ENCODE assay signal across 24 mouse cellular contexts in genomic region chr9:68957793-68958192, GRCm38 (mm10).
"Had no signal": no experiment of that assay in that cellular context is flagged by ENCODE, and none has a peak within 500 bp of the region (broad histone marks: within the 10 kb centered on the region; RNA-seq: fewer than 3 reads in every experiment).

No protein-coding gene starts in this region.

- H3K4me2 ChIP-seq: heart, embryonic 12.5 days; hindbrain, embryonic 12.5 days; hindbrain, embryonic 14.5 days; intestine, embryonic 15.5 days; kidney, embryonic 15.5 days; limb, embryonic 13.5 days; limb, embryonic 15.5 days had no signal

- H3K36me3 ChIP-seq: heart, embryonic 10.5 days; heart, embryonic 12.5 days; hindbrain, embryonic 10.5 days; hindbrain, embryonic 12.5 days; intestine, embryonic 15.5 days; kidney, embryonic 15.5 days; limb, embryonic 13.5 days; limb, embryonic 15.5 days had no signal

- H3K27me3 ChIP-seq: heart, embryonic 12.5 days; hindbrain, embryonic 12.5 days; intestine, embryonic 15.5 days; kidney, embryonic 15.5 days; limb, embryonic 15.5 days had no signal

- H3K4me3 ChIP-seq: heart, embryonic 10.5 days; heart, embryonic 12.5 days; hindbrain, embryonic 10.5 days; hindbrain, embryonic 12.5 days; intestine, embryonic 15.5 days; kidney, embryonic 15.5 days; limb, embryonic 13.5 days; limb, embryonic 15.5 days had no signal

- ATAC-seq: hindbrain, embryonic 16.5 days; intestine, embryonic 15.5 days; intestine, postnatal 0 days had no signal

- H3K9ac ChIP-seq: heart, embryonic 12.5 days; hindbrain, embryonic 12.5 days; hindbrain, embryonic 14.5 days; intestine, embryonic 15.5 days; kidney, embryonic 15.5 days; limb, embryonic 13.5 days; limb, embryonic 15.5 days had no signal

- H3K4me1 ChIP-seq: heart, embryonic 10.5 days; hindbrain, embryonic 12.5 days had no signal

- DNase-seq: gastrocnemius, postnatal 14 days; gastrocnemius, postnatal 36 days; heart, adult 18-20 months; heart, postnatal 10 days; heart, postnatal 4 days; kidney, adult 18-20 months; kidney, adult 9 months; kidney, postnatal 14 days; kidney, postnatal 36 days; layer of hippocampus, adult 9-11 months; layer of hippocampus, postnatal 36 days; left cerebral cortex, postnatal 4 days had no signal

- H3K9me3 ChIP-seq: heart, embryonic 10.5 days; heart, embryonic 12.5 days; hindbrain, embryonic 10.5 days; hindbrain, embryonic 12.5 days; intestine, embryonic 15.5 days; kidney, embryonic 15.5 days; limb, embryonic 13.5 days; limb, embryonic 15.5 days had no signal

- H3K27ac ChIP-seq: heart, embryonic 10.5 days; hindbrain, embryonic 10.5 days; hindbrain, embryonic 12.5 days; hindbrain, embryonic 14.5 days; intestine, embryonic 15.5 days; kidney, embryonic 15.5 days; kidney, postnatal 0 days; limb, embryonic 13.5 days; limb, embryonic 15.5 days had no signal
